In genomic region chr15:84556674-84557073, GRCm38 (mm10) we compare ENCODE assay signal across 8 mouse cellular contexts. TPM values are rescaled to one million over a fixed set of nuclear protein-coding genes. Genes with fewer than 3 reads are reported as not detected.
DNase-seq lines count a peak whose midpoint lies in the region; ATAC-seq and TF ChIP-seq lines count a peak whose summit lies in the region.
"Had no signal": no experiment of that assay in that cellular context is flagged by ENCODE, and none has a peak within 500 bp of the region (broad histone marks: within the 10 kb centered on the region; RNA-seq: fewer than 3 reads in every experiment).

No protein-coding gene starts in this region.

- no peak for TF ChIP-seq CTCF in layer of hippocampus, adult 2 months (conservative IDR thresholded peaks at IDR 0.05)
- no peak for TF ChIP-seq CTCF in forebrain, postnatal 0 days (IDR thresholded peaks at IDR 0.05; ENCODE audit: low read depth)

- H3K9ac ChIP-seq in forebrain, postnatal 0 days: no peak overlapping the region
- peak overlapping the region; percentile 87; the same call in 1 of the 2 replicates for H3K9ac ChIP-seq in midbrain, embryonic 13.5 days (replicated peaks)

- H3K27me3 ChIP-seq in forebrain, postnatal 0 days (ENCODE audit: insufficient read depth, low read length): no peaks in the 10 kb centered on the region
- 0 out of 2 replicates have a peak, but pooled peaks cover 8% of the 10 kb centered on the region for H3K27me3 ChIP-seq in midbrain, embryonic 13.5 days
- H3K27me3 ChIP-seq: Patski had no signal

- no peak for ATAC-seq in forebrain, postnatal 0 days
- ATAC-seq in midbrain, embryonic 13.5 days: 0 out of 2 replicates have a peak, but pooled peaks have one; percentile 10
- no peak for ATAC-seq in megakaryocyte progenitor cell, adult 5-6 weeks (replicated peaks; ENCODE audit: poor library complexity)
- ATAC-seq: Patski had no signal

- H3K27ac ChIP-seq in layer of hippocampus, adult 2 months: no peak overlapping the region
- no peak overlapping the region for H3K27ac ChIP-seq in forebrain, postnatal 0 days (ENCODE audit: low read depth, low read length)
- H3K27ac ChIP-seq in midbrain, embryonic 13.5 days: 0 out of 2 replicates have a peak overlapping the region, but pooled peaks have one; percentile 95

- peak overlapping the region; percentile 79 for H3K4me3 ChIP-seq in layer of hippocampus, adult 2 months
- H3K4me3 ChIP-seq in forebrain, postnatal 0 days (ENCODE audit: low read depth, low read length): peak overlapping the region; percentile 73; the same call in 1 of the 2 replicates
- peak overlapping the region; percentile 62 for H3K4me3 ChIP-seq in midbrain, embryonic 13.5 days (replicated peaks)

- DNase-seq in layer of hippocampus, adult 2 months (ENCODE audit: low spot score in 2 of 2): no peak
- DNase-seq in layer of hippocampus, postnatal 36 days: no peak
- DNase-seq in cerebellum, postnatal 36 days: peak; percentile 19 to 25
- DNase-seq in forebrain, postnatal 0 days: no peak
- DNase-seq in right cerebral cortex, adult 2 months (ENCODE audit: low spot score in 2 of 2): no peak

- H3K9me3 ChIP-seq in forebrain, postnatal 0 days (ENCODE audit: low read length): no peaks in the 10 kb centered on the region
- no peaks in the 10 kb centered on the region for H3K9me3 ChIP-seq in midbrain, embryonic 13.5 days

- peaks cover 14% of the 10 kb centered on the region for H3K36me3 ChIP-seq in forebrain, postnatal 0 days (ENCODE audit: insufficient read depth)
- H3K36me3 ChIP-seq in midbrain, embryonic 13.5 days: peaks cover 43% of the 10 kb centered on the region

- H3K4me1 ChIP-seq in forebrain, postnatal 0 days (ENCODE audit: insufficient read depth): peaks cover 5% of the 10 kb centered on the region; the same call in 1 of the 2 replicates
- H3K4me1 ChIP-seq in midbrain, embryonic 13.5 days (replicated peaks): peaks cover 47% of the 10 kb centered on the region

- WGBS in forebrain, postnatal 0 days: 99% methylated on average over 17 of the region's 17 CpGs
- 98% methylated on average over 17 of the region's 17 CpGs for WGBS in midbrain, embryonic 13.5 days

- H3K4me2 ChIP-seq in forebrain, postnatal 0 days (ENCODE audit: low read depth): peak overlapping the region; percentile 88
- H3K4me2 ChIP-seq in midbrain, embryonic 13.5 days (replicated peaks): peak overlapping the region; percentile 79

RNA-seq across cellular contexts. Expression of gene Rtl6, which starts 0.9 kb away (rescaled TPM):
- 10 to 100 TPM; 55.2 to 56.7 TPM for total RNA-seq in layer of hippocampus, adult 2 months (2021)
- total RNA-seq in layer of hippocampus, postnatal 36 days (2021): 10 to 100 TPM; 55.9 to 56.2 TPM
- total RNA-seq in forebrain, postnatal 0 days (2014; rRNA removed): 54.8 and 75.5 TPM in 2 replicates
- 46.2 and 55.1 TPM in 2 replicates for polyA plus RNA-seq in forebrain, postnatal 0 days (2015; fragmentation: Nextera tagmentation; extraction: Ambion mirVana)
- 57.8 and 62.2 TPM in 2 replicates for polyA plus RNA-seq in midbrain, embryonic 13.5 days (2015; fragmentation: Nextera tagmentation; extraction: Ambion mirVana)
- 2.4 and 3.1 TPM in 2 replicates for total RNA-seq in megakaryocyte progenitor cell, adult 5-6 weeks (2015)
- 3.0 and 3.2 TPM in 2 replicates for total RNA-seq in megakaryocyte progenitor cell, adult 5-6 weeks (2017)

Comparison
In these comparisons a context has a peak if more than half of its experiments do, and no peak if none do; other contexts are left out.
1. DNase-seq: peak in cerebellum, postnatal 36 days (2 of 2); none in layer of hippocampus, adult 2 months (0 of 2), layer of hippocampus, postnatal 36 days (0 of 2), forebrain, postnatal 0 days (single experiment) and right cerebral cortex, adult 2 months (0 of 2).
2. RNA of gene Rtl6, which starts 0.9 kb away (total RNA-seq): 54.8 to 75.5 TPM in forebrain, postnatal 0 days, 55.2 to 56.7 TPM in layer of hippocampus, adult 2 months and 55.9 to 56.2 TPM in layer of hippocampus, postnatal 36 days; 2.4 to 3.2 TPM in megakaryocyte progenitor cell, adult 5-6 weeks; every median in the first group is over 10 times any median in the second.
3. Peak in every context shown above with its lines, with median percentiles within 50 percentile points of each other: H3K4me3 ChIP-seq.